Mouse (Mus musculus) forelimb bud, embryonic 11.5 days (tissue): Measurements from ENCODE around the gene Plcb1.

Experiments
- DNase-seq: peaks from one replicate; pipeline ENCODE4 v3.0.0-alpha.2; 2012; ENCODE audit warnings: low read depth, low spot score

Gene Plcb1

DNA sequence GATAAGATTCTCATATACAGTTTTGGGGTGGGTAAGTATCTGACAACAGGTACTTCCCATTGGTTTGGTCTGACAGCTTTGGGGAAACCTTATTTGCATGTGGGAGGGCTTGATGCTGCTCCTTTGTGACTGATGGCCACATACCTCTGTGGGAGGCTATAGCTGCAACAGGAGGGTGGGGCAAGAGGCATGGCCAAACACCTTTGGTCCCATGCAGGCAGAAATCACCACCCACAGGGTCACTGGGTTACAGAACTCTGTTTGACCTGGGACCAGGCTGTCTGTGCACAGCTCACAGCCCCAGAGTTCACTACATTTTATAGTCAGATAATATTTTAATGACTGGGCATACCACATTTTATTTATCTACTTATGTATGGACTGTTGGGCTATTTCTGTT, 281.6 kb downstream of the Plcb1 start:
- DNase-seq, result no peak

DNA sequence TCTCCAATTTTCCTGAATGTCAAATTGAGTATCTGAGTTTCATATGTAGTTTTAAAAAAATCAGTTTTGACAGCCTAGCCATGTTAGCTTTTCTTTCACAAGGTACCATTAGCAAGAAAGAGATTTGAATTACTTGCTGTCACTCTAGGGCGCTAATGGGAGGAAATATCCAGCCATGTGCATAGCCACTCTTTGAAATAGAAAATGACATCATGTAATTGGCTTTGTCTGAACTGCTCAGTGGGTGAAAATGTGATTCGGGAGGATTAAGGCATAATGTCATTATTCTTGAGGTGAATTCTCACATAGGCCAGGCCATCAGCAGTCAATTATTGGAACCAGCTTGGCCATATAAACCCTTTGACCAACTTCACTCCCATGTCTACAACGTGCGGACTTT, 285.5 kb downstream of the Plcb1 start:
- DNase-seq, result no peak

GRCm38 (mm10) chr2:135072503-135072902, 286.6 kb downstream of the Plcb1 start:
- DNase-seq, result no peak

DNA sequence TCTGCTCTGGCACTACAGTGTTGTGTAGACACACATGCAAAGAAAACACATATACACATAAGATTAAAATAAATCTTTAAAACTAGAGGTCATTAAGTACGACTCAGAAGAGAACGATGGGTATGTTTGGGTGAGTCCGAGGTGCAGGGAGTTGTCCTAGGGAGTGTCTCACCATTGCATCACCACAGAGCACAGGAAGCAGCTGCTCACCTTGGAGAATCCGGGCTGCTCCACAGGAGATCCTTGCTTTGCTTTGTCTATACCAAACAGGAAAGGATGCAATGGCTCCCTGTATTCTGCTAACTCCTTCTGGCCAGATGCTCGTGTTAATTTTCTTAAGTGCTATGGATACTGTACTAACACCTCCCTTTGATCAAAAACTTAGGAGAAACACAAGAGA, 287.1 kb downstream of the Plcb1 start:
- no peak for DNase-seq

DNA sequence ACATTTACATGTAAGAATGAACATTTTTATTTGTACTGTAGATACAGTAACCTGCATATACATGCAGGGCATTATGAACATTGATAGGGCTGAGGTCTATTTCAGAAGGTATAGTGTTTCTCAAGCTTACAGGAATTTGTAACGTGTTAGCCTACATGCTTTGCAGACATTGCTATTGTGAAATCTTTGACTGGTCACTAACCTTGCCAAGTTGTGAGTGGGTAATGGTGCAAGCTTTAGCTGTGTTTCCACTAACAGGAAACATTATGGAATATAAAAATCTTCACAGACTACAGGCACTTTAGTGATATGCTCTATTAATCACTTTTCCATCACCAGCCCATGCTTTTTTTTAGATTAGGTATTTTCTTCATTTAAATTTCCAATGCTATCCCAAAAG, 289.5 kb downstream of the Plcb1 start:
- DNase-seq, result no peak

DNA sequence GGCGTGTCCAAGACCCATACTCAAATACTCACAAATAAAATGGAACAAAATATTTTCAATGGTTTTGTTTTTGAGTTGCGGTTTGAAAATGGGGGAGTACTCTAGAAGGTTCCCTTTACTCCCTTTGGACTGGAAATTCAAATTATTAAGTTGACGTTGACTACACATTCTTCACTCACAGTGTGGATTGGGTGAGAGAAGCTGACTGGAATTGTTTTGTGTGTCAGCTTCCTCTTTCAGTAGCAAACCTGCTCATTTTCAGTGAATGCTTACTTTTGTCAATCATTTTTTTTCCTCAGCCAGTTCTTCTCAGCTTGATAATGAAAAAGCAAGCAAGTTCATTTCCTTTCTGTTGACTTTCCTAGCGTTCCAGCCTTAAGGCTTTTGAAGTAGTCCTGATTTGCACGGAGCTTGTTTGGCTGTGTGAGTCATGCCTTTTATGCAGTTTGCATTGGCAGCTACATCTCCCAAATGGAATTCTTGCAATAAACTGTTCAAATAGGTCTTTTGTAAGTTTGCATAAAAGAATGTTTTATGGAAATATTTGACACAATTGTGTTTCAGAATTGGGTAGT, 306.8 kb downstream of the Plcb1 start:
- DNase-seq, result no peak

GRCm38 (mm10) chr2:135101292-135101691, 315.4 kb downstream of the Plcb1 start:
- no peak for DNase-seq

DNA sequence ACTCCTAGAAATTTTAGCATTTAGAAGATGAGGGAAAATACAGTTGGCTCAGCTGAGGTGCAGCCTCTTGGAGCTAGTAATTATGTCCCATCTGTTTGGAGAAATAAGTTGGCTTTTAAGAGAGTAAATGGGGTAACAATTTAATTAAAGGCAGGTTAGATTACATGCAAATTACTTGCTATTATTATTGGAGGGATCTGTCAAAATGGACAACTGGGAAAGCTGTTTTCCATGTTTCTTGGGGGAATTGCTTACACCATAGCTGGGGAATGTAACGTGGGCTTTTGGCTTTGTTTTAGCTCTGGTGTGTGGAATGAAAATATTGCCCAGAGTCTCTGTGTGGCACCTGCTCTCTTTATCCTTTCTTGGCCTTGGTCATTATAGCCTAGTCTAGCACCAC, 316.1 kb downstream of the Plcb1 start:
- no peak for DNase-seq

DNA sequence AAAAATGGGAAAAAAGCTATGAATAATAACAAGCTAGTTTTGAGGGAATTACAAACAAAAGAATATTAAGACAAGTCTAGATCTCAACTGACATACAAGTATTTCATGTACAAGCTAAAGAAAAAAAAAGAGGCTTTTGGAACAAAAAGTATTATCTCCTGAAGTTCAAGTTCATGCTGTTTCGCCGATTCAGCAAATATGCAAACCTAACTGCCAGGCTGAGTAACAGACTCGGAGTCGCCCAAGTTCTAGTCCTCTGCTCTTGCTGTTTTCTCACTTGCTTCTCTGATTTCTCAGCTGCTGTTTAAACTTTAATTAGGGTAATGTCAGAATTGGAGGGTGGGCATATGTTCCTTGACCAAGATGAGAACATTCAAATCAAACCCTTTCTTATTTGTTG, 320.8 kb downstream of the Plcb1 start:
- DNase-seq, result no peak

DNA sequence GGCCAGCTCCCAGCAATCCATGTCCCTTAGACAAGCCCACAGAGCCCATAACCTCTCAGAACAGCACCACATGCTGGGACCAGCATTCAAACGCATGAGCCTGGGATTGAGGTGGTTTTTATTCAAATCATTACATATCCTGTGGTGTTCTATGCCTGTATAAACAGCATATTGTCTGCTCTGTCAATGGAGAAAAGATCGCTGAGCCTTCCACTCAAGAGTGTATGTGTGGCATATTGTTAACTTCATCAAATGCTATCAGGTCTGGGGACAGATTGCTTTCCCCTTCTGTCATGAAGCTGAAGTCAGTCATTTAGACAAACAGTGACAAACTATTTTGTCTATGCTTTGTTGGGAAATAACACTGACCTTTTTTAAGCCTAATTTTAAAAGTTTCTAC, 322.7 kb downstream of the Plcb1 start:
- DNase-seq, result no peak

DNA sequence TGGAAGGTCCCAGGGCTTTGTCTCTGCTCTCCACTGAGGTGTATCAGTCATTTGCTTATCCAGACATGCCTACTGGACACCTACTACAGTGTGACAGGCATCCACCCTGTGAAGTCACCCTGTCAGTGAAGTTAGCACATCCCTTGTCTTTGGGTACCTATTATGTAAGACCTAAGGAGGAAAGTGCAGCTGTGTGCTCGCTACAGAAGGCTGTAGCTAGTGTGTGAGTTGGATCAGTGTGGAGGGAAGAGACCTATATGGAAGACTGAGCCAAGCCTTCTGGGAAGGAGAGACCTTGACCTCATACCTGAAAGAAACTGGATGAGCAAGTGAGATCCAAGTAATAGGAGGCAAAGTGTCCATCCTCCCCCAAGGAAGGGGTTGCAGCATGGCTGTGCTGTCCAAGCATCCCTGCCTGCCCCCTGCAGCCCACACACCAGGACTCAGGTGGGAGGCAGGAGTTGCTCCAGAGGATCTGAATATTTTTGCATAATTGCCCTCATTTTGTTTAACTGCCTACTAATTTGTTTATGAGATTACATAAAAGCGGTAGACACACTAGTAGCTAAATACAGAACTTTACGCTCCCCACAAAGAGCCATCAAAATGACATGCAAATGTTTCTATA, 328.7 kb downstream of the Plcb1 start:
- DNase-seq, result no peak

DNA sequence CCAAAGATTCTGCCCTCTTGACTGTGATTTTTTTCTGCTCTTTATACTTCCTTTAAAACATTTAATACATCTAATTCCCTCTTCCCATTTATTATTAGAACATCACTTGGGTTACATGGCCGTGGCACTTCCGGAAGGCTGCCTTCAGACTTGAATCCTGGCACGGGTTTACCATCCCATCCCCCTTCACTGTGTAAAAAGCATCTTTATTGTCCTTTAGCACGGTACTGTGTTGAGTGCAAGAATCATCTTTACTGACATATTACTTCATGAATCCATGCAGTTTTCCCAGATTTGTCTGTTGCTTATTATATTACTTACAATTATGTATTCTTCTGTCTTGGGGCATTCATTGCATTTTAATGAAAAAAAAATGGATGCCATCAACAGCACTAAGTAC, 337.2 kb downstream of the Plcb1 start:
- DNase-seq, result no peak

DNA sequence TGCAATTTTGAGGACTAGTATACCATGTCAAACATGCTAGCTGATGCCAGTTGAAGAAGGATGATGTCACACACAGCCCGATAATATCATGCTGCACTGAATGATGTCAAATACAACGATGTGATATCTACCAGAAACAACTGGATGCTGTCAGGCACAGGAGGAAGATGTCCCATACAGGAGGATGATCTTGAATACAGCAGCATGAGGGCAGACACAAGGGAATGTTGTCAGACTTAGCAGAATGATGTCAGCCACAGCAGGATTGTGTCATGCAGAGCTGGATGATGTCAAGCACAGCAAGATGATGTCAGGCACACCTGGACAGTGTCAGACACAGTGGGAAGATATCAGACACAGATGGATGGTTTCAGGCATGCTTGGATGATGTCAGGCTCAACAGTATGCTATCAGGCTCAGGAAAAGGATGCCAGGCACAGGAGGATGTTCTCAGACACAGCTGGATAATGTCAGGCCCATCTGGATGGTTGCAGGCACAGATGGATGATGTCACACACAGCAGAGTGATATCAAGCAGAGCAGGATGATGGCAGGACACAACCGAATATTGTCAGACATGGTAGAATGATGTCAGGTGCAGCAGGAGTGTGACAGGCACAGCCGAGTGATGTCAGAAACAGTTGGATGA, 338.0 kb downstream of the Plcb1 start:
- DNase-seq, result no peak

DNA sequence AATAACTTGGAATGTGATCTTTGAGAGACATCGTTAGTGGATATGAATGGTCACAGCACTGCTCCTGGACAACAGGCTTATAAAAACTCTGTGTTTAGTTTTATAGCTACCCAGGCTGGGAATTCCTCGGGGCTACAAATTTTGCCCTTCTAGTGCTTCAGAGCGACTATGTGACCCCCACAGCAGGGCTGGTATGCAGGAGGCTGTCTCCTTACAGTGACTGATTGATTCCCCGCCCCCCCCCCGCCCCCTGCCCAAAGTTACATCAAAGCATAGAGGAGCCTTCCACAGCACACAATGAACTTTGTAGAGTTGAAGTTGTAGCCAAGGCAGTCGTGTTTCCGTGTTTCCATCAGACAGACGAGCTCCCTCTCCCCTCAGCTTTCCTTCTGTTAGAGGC, 354.7 kb downstream of the Plcb1 start:
- DNase-seq, result peak; percentile 56

DNA sequence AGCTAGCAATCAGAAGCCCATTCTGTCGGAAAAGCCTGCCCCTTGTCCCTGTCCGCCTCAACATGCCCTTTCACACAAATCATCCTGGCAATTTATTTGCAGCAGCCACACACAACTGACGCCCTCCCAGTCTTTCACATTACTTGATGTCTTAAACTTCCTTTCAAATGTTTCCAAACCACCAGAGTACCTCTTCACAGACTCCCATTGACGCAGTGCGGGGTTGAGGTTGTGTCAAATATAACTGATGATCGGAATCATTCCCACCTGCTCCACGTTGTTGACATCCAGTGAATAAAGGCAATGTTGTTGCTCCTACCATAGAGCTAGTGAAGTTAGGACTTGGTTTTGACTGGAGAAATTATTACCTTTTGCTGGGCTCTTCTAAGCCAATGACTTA, 366.4 kb downstream of the Plcb1 start:
- peak; percentile 35 for DNase-seq

DNA sequence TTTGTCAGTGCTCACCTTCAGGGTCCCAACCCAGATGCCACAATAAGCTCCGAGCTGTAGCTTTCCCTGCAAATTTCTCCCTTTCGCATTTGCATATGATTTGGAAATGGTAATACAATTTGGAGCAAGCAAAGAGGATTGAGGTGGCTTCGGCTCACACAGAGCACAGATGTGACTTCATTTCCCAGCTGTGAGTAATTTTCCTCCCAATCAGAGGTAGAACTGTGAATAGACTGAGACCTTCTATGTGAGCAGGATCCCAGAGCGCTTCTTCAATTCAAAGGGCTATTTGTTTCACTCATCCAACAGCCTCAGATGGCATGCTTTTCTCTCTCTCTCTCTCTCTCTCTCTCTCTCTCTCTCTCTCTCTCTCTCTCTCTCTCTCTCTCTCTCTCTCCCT, 367.4 kb downstream of the Plcb1 start:
- no peak for DNase-seq

DNA sequence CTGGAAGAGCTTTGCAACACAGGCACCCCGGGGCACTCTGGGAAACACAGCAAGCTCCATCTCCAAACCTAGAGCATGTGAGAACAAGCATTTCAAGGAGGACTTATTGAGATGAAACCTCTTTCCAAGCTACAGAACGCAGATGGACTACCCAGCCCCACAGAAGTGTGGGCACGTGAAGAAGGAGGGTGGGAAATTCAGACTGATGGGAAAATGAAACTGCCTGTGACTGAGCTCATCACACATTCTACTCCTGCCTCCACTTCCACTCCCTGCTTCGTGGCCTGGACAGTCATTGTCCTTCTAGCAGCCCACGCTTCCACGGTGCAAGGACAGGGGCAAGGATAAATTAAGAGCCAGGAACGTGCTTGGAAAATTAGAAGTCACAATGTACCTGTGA, 370.2 kb downstream of the Plcb1 start:
- DNase-seq, result no peak

- no peak for DNase-seq
Observed at GRCm38 (mm10) chr2:135157961-135158360, 372.1 kb downstream of the Plcb1 start.

GRCm38 (mm10) chr2:135161673-135162072, 375.8 kb downstream of the Plcb1 start:
- no peak for DNase-seq

- DNase-seq, result no peak
Observed at GRCm38 (mm10) chr2:135165512-135165911, 379.6 kb downstream of the Plcb1 start.

DNA sequence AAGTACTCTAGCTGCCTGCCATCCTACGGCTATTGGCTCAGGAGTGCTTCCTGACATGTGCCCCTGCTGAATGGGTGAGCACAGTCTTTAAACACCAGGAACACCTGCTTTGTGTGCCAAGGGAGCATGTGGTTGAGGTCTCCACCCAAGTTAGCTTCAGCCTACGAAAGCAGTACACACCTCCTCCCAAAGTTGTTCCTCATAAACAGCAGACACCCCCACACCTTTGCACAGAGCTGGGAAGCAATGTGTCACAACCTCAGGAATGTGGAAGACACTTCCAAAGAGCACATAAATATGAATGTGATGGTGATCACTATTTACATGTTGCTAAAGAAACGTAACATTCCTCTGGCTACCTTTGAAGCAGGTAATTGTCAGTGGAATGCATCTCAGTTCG, 389.7 kb downstream of the Plcb1 start:
- no peak for DNase-seq

- DNase-seq, result no peak
Observed at GRCm38 (mm10) chr2:135187659-135188058, 401.8 kb downstream of the Plcb1 start.

- DNase-seq, result no peak
Observed at GRCm38 (mm10) chr2:135200830-135201229, 415.0 kb downstream of the Plcb1 start.
